Mouse (Mus musculus) lung, adult 2 months (tissue): ENCODE results near the gene Mgat4b. TPM values are rescaled to one million over a fixed set of nuclear protein-coding genes. Genes with fewer than 3 reads are reported as not detected.
"Not testable (repeated sequence)": the region's sequence is repeated elsewhere in the genome, so short reads cannot be mapped to it uniquely, and the experiment has no call there.

Source experiments
- DNase-seq: peaks from one replicate; pipeline ENCODE4 v3.0.0; 2022
- H3K4me1 ChIP-seq: fragments of 200-500 bp; 2 replicates; pipeline ENCODE4 v1.6.1; 2011; ENCODE audit warnings: low read length; ENCODE audit not compliant: control insufficient read depth, insufficient read depth
- H3K4me3 ChIP-seq: fragments of 200-500 bp; replicated peaks from 2 replicates; pipeline ENCODE3; 2011; ENCODE audit warnings: low read depth, mild to moderate bottlenecking, control low read depth, low read length; ENCODE audit errors: extremely low read depth
- CTCF ChIP-seq: fragments of 200-500 bp; IDR thresholded peaks from 2 replicates; pipeline ENCODE4 v1.5.1; 2011; ENCODE audit warnings: mild to moderate bottlenecking, low read length, control low read depth; ENCODE audit not compliant: insufficient read depth
- POLR2A ChIP-seq: fragments of 200-500 bp; IDR thresholded peaks from 2 replicates; pipeline ENCODE4 v1.6.1; 2011; ENCODE audit warnings: low read depth, mild to moderate bottlenecking, control low read depth, low read length, borderline replicate concordance; ENCODE audit errors: extremely low read depth
- WGBS: fragments of 180-500 bp; shearing (Covaris S2); methylation state at CpG from one replicate; pipeline ENCODE4 v1.1.7; 2018; 5-methylcytosine and 5-hydroxymethylcytosine counted together
- polyA plus RNA-seq: library from polyadenylated mRNA; depleted of rRNA; stranded (reverse); fragments of >200 nt; gene quantifications from 2 replicates; pipeline ENCODE4 v1.2.3, GENCODE M21; 2012; rRNA removed

Gene Mgat4b
- polyA plus RNA-seq = 77.4 and 91.7 TPM in 2 replicates

DNA sequence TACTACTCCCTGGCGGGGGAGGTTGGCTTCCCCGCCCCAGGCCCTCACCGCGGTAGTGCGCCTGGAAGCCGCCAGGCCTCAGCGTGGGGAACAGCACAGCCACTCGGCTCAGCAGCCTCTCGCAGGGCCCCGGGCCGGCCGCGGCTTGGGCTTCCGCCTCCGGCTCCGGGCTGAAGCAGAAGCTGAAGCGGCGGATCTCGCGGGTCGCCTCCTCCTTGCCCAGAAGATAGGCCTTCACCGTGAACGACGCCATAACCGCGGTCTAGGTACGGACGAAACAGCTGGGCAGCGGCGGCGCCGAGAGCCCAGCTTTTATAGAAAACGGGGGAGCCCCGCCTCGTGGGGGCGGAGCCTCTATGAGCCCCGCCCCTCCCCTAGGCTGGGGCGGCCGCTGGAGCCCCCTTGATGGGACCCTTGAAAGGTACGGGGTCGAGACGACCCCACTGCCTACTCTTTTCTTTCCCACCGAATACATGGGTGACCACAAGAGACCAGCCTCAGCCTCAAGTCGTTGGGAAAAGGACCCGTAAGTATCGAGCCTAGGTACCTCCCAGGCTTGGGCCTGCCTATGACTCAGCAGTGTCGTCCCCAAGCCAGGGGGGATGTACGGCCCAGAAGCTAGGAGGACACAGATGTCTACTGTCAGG lies at the start of gene Mgat4b, which contains the start of gene Sqstm1:
Gene Mgat4b, plus strand, starts transcription at position 386 of the 647 bp plus-strand sequence.
Gene Sqstm1, minus strand, starts transcription at position 323 of the 647 bp plus-strand sequence.
- peaks cover 29% of the 10 kb centered on the region for H3K4me1 ChIP-seq
- peak within 1 kb of the TSS; percentile 68 for H3K4me3 ChIP-seq
- peak; percentile 91 for DNase-seq
- TF ChIP-seq CTCF = no peak
- TF ChIP-seq POLR2A = peak; percentile 99
- under 1% methylated on average over 48 of the region's 48 CpGs for WGBS

DNA sequence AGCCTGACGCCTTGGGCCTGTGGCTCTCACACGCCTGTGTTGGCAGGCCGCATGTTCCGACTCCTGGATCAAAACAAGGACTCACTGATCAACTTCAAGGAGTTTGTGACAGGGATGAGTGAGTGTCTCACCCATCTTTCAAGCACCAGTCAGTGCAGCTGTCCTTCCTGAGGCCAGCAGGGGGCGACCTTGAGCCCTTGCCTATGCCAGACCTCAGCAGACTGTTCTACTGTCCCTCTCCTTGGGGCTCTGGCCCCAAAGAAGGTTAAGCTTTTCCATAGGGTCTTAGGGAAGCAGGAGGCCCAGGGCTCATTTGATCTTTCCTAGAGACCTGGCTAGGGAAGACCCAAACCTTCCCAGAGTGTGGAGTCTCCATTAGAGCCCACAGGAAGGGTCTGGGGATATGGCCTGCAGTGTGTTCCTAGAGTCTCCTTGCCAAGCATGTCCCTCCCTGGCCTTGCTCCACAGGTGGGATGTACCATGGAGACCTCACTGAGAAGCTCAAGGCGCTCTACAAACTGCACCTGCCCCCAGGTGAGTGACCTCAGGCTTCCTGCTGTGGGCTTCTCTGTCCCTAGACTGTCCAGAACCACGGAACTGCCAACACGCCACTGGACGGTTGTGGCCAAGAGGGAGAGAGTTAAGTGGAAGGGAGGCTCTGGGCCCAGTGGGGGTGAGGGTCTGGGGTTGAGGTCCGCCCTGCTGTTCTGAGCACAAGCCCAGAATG lies 48.9 kb upstream of the Mgat4b start:
- peak; percentile 49 for DNase-seq
- Histone ChIP-seq H3K4me1 (0 out of 2 replicates have a peak, but pooled peaks cover 6% of the 10 kb centered on the region), H3K4me3 (no peak overlapping the region)
- TF ChIP-seq CTCF (peak; percentile 95), POLR2A (no peak)
- WGBS = 67% methylated on average over 10 of the region's 10 CpGs

GRCm38 (mm10) chr11:50162338-50163050 lies 48.2 kb upstream of the Mgat4b start:
- no peak overlapping the region for H3K4me3 ChIP-seq
- no peak for DNase-seq
- 0 out of 2 replicates have a peak, but pooled peaks cover 6% of the 10 kb centered on the region for H3K4me1 ChIP-seq
- WGBS = 88% methylated on average over 3 of the region's 3 CpGs
- TF ChIP-seq CTCF (no peak), POLR2A (no peak)

DNA sequence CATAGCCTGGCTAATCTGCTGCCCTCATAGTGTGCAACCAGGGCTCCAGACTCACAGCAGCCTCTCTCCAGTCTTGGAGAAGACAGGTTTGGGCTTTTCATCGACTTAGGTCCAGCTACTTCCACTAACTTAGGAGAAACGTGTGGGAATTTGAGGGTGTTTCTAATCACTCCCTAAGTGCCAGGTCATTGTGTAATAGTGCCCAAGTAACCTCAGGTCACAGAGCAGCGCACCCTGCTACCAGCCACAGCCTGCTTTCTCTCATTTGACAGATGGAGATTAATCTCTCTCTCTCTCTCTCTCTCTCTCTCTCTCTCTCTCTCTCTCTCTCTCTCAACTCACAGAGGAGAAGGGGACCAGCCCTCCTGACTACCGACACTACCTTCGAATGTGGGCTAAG lies 42.3 kb upstream of the Mgat4b start:
- H3K4me3 ChIP-seq = no peak overlapping the region
- no peak for DNase-seq
- no peaks in the 10 kb centered on the region for H3K4me1 ChIP-seq
- 86% methylated on average over 5 of the region's 5 CpGs for WGBS
- TF ChIP-seq POLR2A = no peak
- TF ChIP-seq CTCF = no peak

DNA sequence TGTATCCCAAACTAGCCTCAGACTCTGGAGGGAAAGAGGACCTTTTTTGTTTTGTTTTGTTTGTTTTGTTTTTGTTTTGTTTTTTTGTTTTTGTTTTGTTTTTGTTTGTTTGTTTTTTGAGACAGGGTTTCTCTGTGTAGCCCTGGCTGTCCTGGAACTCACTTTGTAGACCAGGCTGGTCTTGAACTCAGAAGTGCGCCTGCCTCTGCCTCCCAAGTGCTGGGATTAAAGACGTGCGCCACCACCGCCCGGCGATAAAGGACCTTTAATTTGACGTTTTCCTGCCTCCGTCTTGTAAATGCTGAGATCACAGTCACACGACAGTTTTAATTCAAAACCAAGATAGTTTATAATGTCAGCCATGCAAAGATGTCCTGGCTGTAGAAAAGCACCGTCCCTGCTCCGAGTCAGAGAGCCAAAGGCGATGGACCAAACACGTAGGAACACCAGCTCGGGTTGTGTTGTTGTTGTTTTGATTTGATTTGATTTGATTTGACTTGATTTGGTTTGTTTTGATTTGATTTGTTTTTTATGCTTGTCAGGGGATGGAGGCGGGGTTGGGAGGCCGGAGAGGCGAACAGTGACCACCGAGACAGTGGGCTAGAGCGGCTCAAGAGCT lies 36.5 kb upstream of the Mgat4b start, which contains the start of gene Mrnip:
Gene Mrnip, plus strand, starts transcription at position 334 of the 619 bp plus-strand sequence.
- DNase-seq, H3K4me1 ChIP-seq: not testable (repeated sequence)
- H3K4me3 ChIP-seq = peak within 1 kb of the TSS; percentile 93
- 4% methylated on average over 19 of the region's 19 CpGs for WGBS

DNA sequence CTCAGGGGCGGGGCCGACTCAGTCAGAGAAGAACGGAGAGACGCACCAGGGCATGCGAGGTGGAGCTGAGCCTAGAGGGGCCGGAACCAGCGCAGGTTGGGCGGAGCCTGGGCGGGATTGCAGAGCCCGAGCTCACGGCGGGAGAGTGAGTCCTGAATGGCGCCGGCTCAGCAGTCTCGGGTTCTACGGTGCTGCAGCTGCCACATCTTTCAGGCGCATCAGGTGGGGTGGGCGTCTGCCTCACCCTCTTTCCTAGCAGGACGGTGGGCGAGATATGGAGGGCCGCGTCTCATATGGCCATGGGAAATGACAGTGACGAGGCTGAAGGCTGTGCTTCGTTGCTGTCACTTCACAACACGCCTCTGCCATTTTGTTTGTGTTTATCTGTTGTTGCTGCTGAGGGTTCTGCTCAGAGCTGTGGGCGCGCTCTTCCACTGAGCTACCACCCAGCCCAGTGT lies 35.9 kb upstream of the Mgat4b start:
- Histone ChIP-seq H3K4me3 (peak overlapping the region; percentile 80), H3K4me1 (no peaks in the 10 kb centered on the region; the same call in 1 of the 2 replicates)
- under 1% methylated on average over 27 of the region's 27 CpGs for WGBS
- TF ChIP-seq POLR2A (peak; percentile 81; the same call in 1 of the 2 replicates), CTCF (no peak)
- DNase-seq = peak; percentile 93

GRCm38 (mm10) chr11:50176351-50176750 lies 34.3 kb upstream of the Mgat4b start:
- DNase-seq = no peak
- WGBS = 47% methylated on average over 3 of the region's 3 CpGs
- TF ChIP-seq POLR2A (no peak), CTCF (no peak)

GRCm38 (mm10) chr11:50177111-50177510 lies 33.6 kb upstream of the Mgat4b start:
- Histone ChIP-seq H3K4me3 (no peak overlapping the region), H3K4me1 (no peaks in the 10 kb centered on the region; the same call in 1 of the 2 replicates)
- 68% methylated on average over 6 of the region's 6 CpGs for WGBS
- TF ChIP-seq POLR2A (no peak), CTCF (no peak)
- no peak for DNase-seq

More at GRCm38 (mm10) chr11:50176351-50176750, 34.3 kb upstream of the Mgat4b start:
- H3K4me1 ChIP-seq = no peaks in the 10 kb centered on the region; the same call in 1 of the 2 replicates
- H3K4me3 ChIP-seq = no peak overlapping the region
